Comparison of ENCODE assay signal across 28 mouse cellular contexts in genomic region chrX:77551306-77551705, GRCm38 (mm10).
"Had no signal": no experiment of that assay in that cellular context is flagged by ENCODE, and none has a peak within 500 bp of the region (broad histone marks: within the 10 kb centered on the region; RNA-seq: fewer than 3 reads in every experiment).

No protein-coding gene starts in this region.

- H3K36me3 ChIP-seq: heart, embryonic 10.5 days; heart, embryonic 15.5 days; hindbrain, embryonic 10.5 days; hindbrain, embryonic 12.5 days; intestine, embryonic 15.5 days; limb, embryonic 10.5 days; limb, embryonic 12.5 days; liver, embryonic 13.5 days; liver, embryonic 15.5 days had no signal

- H3K4me3 ChIP-seq: gastrocnemius, adult 2 months; heart, embryonic 10.5 days; heart, embryonic 15.5 days; hindbrain, embryonic 10.5 days; hindbrain, embryonic 12.5 days; intestine, embryonic 15.5 days; layer of hippocampus, adult 2 months; left cerebral cortex, adult 2 months; limb, embryonic 10.5 days; limb, embryonic 12.5 days; liver, embryonic 13.5 days; liver, embryonic 15.5 days had no signal

- DNase-seq: gastrocnemius, adult 2 months; gastrocnemius, postnatal 10 days; gastrocnemius, postnatal 25 days; heart, postnatal 10 days; heart, postnatal 36 days; kidney, adult 18-20 months; kidney, adult 8-10 months; kidney, postnatal 10 days; kidney, postnatal 25 days; kidney, postnatal 4 days; liver; liver, embryonic 13.5 days; liver, postnatal 0 days had no signal

- H3K4me2 ChIP-seq: heart, embryonic 15.5 days; hindbrain, embryonic 12.5 days; hindbrain, embryonic 14.5 days; intestine, embryonic 15.5 days; limb, embryonic 12.5 days; liver, embryonic 11.5 days; liver, embryonic 13.5 days; liver, embryonic 15.5 days had no signal

- ATAC-seq: hindbrain, embryonic 16.5 days; inflammation-experienced regulatory T-cells, adult 6 months; intestine, embryonic 15.5 days; intestine, postnatal 0 days; liver, postnatal 0 days had no signal

- H3K9ac ChIP-seq: heart, embryonic 15.5 days; hindbrain, embryonic 12.5 days; hindbrain, embryonic 14.5 days; intestine, embryonic 15.5 days; limb, embryonic 12.5 days; liver, embryonic 13.5 days; liver, embryonic 15.5 days; liver, postnatal 0 days had no signal

- H3K9me3 ChIP-seq: heart, embryonic 10.5 days; heart, embryonic 15.5 days; hindbrain, embryonic 10.5 days; hindbrain, embryonic 12.5 days; intestine, embryonic 15.5 days; limb, embryonic 10.5 days; limb, embryonic 12.5 days; liver, embryonic 13.5 days; liver, embryonic 15.5 days had no signal

- H3K27me3 ChIP-seq: heart, embryonic 15.5 days; hindbrain, embryonic 12.5 days; intestine, embryonic 15.5 days; limb, embryonic 12.5 days; liver, embryonic 13.5 days; liver, embryonic 15.5 days had no signal

- H3K4me1 ChIP-seq: heart, embryonic 10.5 days; hindbrain, embryonic 10.5 days; hindbrain, embryonic 12.5 days; intestine, embryonic 15.5 days; limb, embryonic 10.5 days; limb, embryonic 12.5 days; liver, embryonic 15.5 days had no signal

- H3K27ac ChIP-seq: gastrocnemius, adult 2 months; heart, embryonic 10.5 days; hindbrain, embryonic 10.5 days; hindbrain, embryonic 12.5 days; hindbrain, embryonic 14.5 days; intestine, embryonic 15.5 days; layer of hippocampus, adult 2 months; left cerebral cortex, adult 2 months; limb, embryonic 10.5 days; limb, embryonic 12.5 days; liver, embryonic 13.5 days; liver, embryonic 15.5 days had no signal
